Mouse (Mus musculus) ES-Bruce4 (cell line): Measurements from ENCODE around the gene Slit2. TPM values are rescaled to one million over a fixed set of nuclear protein-coding genes. Genes with fewer than 3 reads are reported as not detected.

ENCODE experiments used
- H3K27ac ChIP-seq: 2 replicates; pipeline ENCODE4 v1.5.1; 2012; ENCODE audit warnings: low read length, inconsistent platforms; ENCODE audit not compliant: insufficient read depth
- H3K27me3 ChIP-seq: 2 replicates; pipeline ENCODE4 v1.6.1; 2012; ENCODE audit warnings: mild to moderate bottlenecking, low read length, inconsistent platforms; ENCODE audit not compliant: control insufficient read depth, poor library complexity, insufficient read depth, severe bottlenecking
- H3K36me3 ChIP-seq: 2 replicates; pipeline ENCODE4 v1.6.1; 2012; ENCODE audit warnings: inconsistent platforms, mild to moderate bottlenecking, low read length, moderate library complexity; ENCODE audit not compliant: control insufficient read depth, poor library complexity, insufficient read depth, severe bottlenecking
- H3K4me1 ChIP-seq: one replicate; pipeline ENCODE4 v1.8.1; 2011; ENCODE audit warnings: low read length; ENCODE audit not compliant: control insufficient read depth, insufficient read depth
- H3K4me3 ChIP-seq: 2 replicates; pipeline ENCODE4 v1.5.1; 2011; ENCODE audit warnings: low read depth, mild to moderate bottlenecking, low read length
- H3K9ac ChIP-seq: 2 replicates; pipeline ENCODE4 v1.6.1; 2012; ENCODE audit warnings: low read depth, mild to moderate bottlenecking, inconsistent platforms; ENCODE audit not compliant: poor library complexity, severe bottlenecking
- H3K9me3 ChIP-seq: replicated peaks from 2 replicates; pipeline ENCODE4 v1.6.1; 2012; ENCODE audit warnings: mild to moderate bottlenecking, low read length, inconsistent platforms; ENCODE audit not compliant: control insufficient read depth, poor library complexity, insufficient read depth, severe bottlenecking
- CTCF ChIP-seq: IDR thresholded peaks from one replicate; pipeline ENCODE4 v1.8.1; 2011; ENCODE audit warnings: low read depth, low read length
- EP300 ChIP-seq: IDR thresholded peaks from 2 replicates; pipeline ENCODE4 v1.6.1; 2011; ENCODE audit warnings: low read depth, low read length; ENCODE audit not compliant: insufficient read depth
- POLR2A ChIP-seq: IDR thresholded peaks from one replicate; pipeline ENCODE4 v1.8.1; 2011; ENCODE audit warnings: low read length; ENCODE audit not compliant: insufficient read depth
- polyA plus RNA-seq: library from polyadenylated mRNA; stranded (reverse); fragments of >200 nt; gene quantifications from 2 replicates; pipeline ENCODE4 v1.2.4, GENCODE M21; 2011; ENCODE audit warnings: low read depth; ENCODE audit not compliant: missing spikeins, insufficient read depth, insufficient read length

Slit2 gene
- polyA plus RNA-seq, 1 experiment, result 17.4 TPM

DNA sequence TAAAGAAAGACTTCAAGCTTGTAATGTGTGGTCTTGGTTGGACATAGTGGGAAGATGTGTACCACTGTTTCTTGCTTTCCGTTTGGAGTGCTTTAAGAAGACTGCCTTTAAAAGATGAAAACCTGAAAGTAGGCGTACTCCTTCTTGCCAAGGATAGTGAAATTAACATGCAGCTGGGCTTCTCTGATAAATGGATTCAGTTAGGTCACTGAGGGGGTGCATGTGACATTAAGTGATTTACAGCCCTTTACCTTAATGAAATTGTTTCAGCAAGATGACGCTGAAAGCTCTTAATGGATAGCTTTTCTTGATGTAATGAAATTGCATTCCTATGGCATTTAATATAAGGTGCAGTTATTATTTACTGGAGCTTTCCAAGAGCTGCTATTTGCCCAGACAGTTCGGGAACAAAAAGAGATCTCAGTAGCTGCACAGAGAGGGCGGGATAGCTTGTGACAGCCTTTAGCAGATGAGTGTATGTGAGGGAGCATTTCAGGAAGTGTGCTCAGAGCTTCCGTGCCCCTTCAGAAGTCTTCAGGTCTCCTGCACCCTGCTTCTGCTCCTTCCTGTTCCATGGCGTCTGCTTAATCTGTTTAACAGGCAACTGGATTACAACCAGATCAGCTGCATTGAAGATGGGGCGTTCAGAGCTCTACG lies 198.8 kb downstream of the Slit2 start:
- H3K27me3 ChIP-seq, result no peaks in the 10 kb centered on the region
- no peaks in the 10 kb centered on the region for H3K4me1 ChIP-seq
- H3K4me3 ChIP-seq, result no peak overlapping the region
- TF ChIP-seq POLR2A, result no peak
- TF ChIP-seq EP300, result no peak
- TF ChIP-seq CTCF, result no peak
- H3K36me3 ChIP-seq, result no peaks in the 10 kb centered on the region
- no peak overlapping the region for H3K27ac ChIP-seq
- H3K9ac ChIP-seq, result no peak overlapping the region
- H3K9me3 ChIP-seq, result no peaks in the 10 kb centered on the region

DNA sequence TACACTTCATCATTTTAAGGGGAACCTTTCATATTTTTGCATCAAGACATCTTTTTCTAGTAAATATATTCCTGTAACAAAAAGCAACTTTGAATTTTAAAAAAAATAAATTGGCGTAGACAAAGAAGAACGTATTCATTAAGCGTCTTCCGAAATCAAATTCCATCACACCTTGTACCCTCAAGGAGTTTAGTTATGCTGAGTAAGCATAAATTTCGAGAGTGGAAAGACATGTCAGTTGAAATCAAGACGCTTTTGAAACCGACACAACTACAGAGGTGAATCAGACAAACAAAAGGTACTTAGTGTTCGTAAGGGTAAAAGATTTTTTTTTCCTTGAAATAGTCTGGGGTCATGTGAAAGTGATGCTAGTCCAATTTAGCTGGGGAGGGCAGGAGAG lies 201.4 kb downstream of the Slit2 start:
- Histone ChIP-seq H3K36me3 (no peaks in the 10 kb centered on the region), H3K9me3 (no peaks in the 10 kb centered on the region), H3K27me3 (no peaks in the 10 kb centered on the region), H3K4me3 (no peak overlapping the region), H3K9ac (no peak overlapping the region), H3K27ac (no peak overlapping the region), H3K4me1 (no peaks in the 10 kb centered on the region)
- no peak for TF ChIP-seq CTCF
- TF ChIP-seq EP300, result no peak
- TF ChIP-seq POLR2A, result no peak

DNA sequence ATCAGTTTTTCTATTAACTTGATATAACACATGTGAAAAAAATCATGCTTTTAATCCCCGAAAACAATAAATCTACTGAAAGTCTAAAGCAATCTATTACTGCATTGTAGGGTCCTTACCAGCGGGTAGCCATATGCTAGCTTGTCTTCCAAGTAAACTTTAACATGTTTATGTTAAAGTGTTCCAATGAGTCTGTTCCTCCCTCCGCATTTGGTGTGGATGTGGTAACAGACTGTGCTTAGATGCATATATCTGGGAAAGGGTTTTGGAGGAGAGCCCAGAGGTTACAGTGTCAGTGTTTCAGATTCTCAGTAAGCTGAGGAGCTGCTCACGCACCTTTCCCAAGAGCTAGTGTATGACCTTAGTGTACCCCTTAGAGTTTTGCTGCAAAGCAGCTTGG lies 204.9 kb downstream of the Slit2 start:
- H3K4me3 ChIP-seq, result no peak overlapping the region
- H3K9ac ChIP-seq, result no peak overlapping the region
- TF ChIP-seq EP300, result no peak
- no peak for TF ChIP-seq CTCF
- TF ChIP-seq POLR2A, result no peak
- no peaks in the 10 kb centered on the region for H3K9me3 ChIP-seq
- H3K27me3 ChIP-seq, result no peaks in the 10 kb centered on the region
- no peak overlapping the region for H3K27ac ChIP-seq
- no peaks in the 10 kb centered on the region for H3K36me3 ChIP-seq
- H3K4me1 ChIP-seq, result no peaks in the 10 kb centered on the region

DNA sequence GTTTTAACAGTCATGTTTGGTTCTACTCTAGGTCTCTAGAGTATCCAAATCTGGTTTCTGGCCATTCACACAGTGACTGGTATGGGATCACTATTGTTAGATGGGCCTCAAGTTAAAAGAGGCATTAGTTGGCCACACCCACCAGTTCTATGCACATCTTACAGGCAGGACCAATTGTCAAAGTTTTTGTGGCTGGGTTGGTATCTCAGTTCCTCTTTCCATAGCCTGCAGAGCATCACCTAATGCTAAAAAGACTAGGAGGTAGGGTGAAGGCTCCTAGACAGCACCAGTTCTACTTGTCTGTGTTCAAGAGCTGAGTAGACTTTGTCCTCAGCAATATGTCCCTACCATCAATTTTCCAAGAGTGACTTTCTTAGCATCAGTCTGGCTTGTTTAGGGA lies 216.4 kb downstream of the Slit2 start:
- Histone ChIP-seq H3K4me1 (no peaks in the 10 kb centered on the region), H3K27ac (no peak overlapping the region), H3K9me3 (no peaks in the 10 kb centered on the region), H3K27me3 (no peaks in the 10 kb centered on the region), H3K9ac (no peak overlapping the region), H3K4me3 (no peak overlapping the region), H3K36me3 (no peaks in the 10 kb centered on the region)
- no peak for TF ChIP-seq EP300
- TF ChIP-seq POLR2A, result no peak
- TF ChIP-seq CTCF, result no peak

DNA sequence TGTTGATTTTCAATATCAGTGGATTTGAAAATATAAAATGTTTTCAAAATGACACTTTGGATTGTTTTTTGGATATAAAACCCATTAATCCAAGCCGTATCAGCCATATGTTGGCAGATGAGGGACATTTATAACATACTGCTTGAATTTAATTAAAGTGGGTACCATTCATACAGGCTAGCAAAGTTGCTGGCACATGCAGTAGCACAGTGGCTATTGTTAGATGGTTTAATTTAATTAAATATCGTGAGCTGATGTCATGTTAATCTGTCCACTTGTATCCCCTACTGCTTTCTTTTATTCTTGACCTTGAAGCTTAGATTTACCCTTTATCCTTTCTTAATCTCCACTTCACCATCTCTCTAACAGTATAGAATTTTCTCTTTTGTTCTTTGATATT lies 232.3 kb downstream of the Slit2 start:
- Histone ChIP-seq H3K27me3 (no peaks in the 10 kb centered on the region), H3K4me1 (no peaks in the 10 kb centered on the region), H3K9ac (no peak overlapping the region), H3K36me3 (no peaks in the 10 kb centered on the region), H3K4me3 (no peak overlapping the region), H3K27ac (no peak overlapping the region), H3K9me3 (no peaks in the 10 kb centered on the region)
- TF ChIP-seq CTCF, result no peak
- TF ChIP-seq EP300, result no peak
- TF ChIP-seq POLR2A, result no peak

DNA sequence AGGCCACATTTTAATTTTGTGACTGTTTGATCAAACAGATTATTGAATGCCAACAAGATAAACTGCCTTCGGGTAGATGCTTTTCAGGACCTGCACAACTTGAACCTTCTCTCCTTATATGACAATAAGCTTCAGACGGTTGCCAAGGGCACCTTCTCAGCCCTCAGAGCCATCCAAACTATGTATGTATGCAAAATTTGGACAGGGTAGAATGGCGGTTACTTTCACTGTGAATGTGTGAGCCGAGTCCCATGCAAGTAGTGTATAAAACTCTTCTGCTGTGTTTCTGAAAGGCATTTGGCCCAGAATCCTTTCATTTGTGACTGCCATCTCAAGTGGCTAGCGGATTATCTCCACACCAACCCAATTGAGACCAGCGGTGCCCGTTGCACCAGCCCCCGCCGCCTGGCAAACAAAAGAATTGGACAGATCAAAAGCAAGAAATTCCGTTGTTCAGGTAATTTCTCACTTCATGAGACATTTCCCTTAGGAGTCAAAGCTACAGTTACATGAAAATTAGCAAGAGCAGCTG lies 236.8 kb downstream of the Slit2 start:
- no peaks in the 10 kb centered on the region for H3K9me3 ChIP-seq
- H3K36me3 ChIP-seq, result no peaks in the 10 kb centered on the region
- H3K9ac ChIP-seq, result no peak overlapping the region
- H3K4me3 ChIP-seq, result no peak overlapping the region
- no peak overlapping the region for H3K27ac ChIP-seq
- no peaks in the 10 kb centered on the region for H3K27me3 ChIP-seq
- TF ChIP-seq POLR2A, result no peak
- TF ChIP-seq EP300, result no peak
- TF ChIP-seq CTCF, result no peak
- H3K4me1 ChIP-seq, result no peaks in the 10 kb centered on the region
